Mouse (Mus musculus) neural tube, embryonic 10.5 days (tissue): ENCODE measurements around the gene Nwd2.

Experiments
- DNase-seq: peaks from one replicate; pipeline ENCODE4 v3.0.0-alpha.2; 2017; ENCODE audit warnings: low spot score; ENCODE audit errors: extremely low spot score

Nwd2 gene

DNA sequence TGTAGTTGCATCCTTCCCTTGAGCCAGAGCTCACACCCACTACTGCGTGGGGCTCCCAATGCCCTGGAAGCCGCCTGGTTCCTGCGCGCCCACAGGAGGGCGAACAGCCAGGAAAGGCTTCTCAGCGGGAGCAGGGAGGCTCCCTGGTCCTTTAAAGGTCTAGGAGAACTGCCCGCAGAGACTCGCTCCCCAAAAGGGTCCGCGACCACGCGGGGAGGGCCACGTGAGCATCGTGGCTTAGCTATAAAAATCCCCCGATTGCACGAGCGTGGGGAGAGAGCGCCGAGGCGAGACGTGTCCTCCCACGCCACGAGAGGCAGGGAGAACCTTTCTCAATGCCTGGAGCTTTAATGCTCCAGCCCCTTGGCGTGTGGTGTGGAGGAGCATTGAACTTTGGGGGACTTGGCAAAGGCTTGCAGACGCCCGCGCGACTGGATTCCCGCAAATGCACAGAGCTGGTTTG lies at the start of gene Nwd2:
TSS of gene Nwd2 (plus strand) at position 33 of the 463 bp plus-strand sequence.
- DNase-seq: peak; percentile 56

DNA sequence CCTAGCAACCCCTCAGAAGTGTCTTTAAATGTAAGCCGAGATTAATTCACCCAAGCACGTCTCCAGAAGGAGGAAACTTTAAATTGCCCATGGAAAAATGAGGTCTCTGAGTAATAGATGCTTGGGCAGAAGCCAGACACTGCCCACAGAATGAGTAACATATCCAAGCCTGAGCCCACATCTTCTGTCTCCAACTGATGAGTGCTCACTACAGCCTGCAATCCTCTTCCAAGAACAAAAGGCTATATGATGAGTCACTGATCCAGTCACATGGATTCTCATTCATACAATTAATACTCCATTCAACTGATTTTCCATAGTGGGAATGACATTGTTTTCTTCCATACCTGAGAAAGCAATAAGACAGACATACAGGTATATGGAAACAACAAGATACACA lies 41.5 kb upstream of the Nwd2 start:
- no peak for DNase-seq

DNA sequence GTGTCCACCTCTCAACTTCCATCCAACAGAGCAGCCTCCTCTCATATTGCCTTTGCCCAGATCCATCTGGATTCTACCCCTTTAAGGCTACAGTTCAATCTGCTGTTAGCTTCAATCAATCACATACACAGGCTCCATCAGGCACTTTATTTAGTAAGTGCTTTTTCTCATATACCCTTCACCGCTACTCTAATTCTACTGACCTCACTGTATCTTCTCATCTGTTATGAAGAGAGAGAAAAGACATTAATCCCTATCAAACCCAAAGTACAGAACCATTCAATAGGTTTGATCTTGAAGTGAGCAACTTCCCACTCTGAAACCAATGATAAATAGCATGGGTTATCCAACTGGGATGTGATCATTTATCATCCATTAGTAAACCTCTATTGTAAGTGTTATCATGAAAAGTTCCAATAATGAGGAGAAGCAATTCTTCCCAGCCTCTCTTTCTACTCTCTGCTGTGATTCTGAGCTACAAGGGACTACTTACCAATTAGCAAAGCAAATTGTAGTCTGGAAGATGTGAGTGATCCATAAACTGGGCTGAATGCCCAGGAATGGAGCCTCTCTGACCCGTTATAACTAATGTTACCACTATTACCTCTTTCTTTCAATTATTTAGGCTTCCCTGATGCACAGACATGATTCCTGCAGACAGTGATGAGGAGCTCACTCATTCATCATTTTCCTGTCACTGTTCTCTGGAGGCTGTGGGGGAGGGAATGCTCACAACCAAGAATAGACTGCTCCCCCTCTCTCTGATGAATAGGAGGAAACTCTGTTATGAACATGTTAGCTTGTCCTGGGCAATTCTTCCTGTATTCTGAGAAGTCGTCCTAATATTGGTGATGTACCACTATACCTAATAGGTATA lies 31.9 kb upstream of the Nwd2 start:
- DNase-seq: no peak

DNA sequence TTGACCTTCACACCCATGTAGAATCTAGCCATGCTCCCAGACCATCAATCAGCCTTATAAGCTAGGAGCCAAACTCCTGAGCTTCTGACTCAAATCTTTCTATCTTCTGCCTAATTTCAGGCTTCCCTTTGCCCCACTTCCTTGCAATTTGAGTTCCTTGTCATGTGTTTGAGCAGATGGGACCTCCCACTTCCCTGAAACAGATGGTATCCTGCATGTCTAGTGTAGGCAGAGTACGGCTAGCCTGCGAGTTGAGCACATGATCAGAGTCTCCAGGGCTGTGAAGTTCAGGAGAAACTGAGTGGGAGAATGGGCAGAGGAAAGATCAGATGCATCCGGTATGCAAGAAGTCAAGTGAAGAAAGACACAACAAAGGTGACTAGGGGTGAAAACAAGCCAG lies 24.8 kb upstream of the Nwd2 start:
- no peak for DNase-seq

DNA sequence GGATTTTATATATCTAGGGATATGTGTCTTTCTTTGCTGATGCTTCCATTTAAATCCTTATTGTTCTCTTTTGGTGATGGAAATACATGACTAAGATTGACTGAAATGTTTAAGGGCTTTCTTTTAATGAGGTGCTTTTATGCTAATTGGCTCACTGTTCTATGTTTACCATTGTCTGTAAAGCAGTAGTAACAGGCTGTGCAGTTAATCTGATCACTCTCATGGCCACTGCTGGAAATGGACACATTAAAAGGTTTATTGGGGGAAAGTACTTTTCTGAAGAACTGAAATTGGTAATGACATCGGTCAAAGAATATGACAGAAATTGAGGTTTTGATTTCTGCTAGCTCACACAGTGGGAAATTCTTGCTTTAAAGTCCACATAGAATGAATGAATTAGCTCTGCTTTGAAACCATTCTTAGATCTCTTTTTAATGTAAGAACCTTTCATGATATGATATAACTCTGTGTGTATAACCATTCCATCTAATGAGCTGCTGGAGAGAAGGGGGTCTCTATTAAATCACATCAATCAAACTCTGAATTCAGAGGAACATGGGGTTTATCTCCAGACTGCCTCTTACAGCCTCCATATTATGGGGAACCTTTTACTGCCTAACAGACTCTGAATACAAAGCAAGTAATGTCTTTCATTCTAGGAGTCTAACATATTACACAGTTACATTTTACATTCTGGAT lies 20.9 kb upstream of the Nwd2 start:
- DNase-seq: no peak

DNA sequence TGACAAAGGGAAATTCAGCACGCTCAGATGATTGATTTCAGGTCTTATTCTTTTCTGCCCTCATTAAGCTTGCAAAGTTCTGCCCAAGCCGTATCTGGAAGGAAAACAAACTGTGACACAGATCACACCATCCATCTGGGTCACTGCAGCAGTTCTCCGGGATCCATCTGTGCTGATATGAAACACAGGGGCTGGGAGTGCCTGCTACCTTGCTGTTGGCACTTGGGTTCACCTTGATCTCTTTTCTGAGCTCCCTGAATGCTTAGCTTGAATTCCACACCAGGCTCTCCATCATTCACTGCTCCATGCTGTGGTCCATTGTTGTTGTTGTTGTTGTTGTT lies 20.4 kb upstream of the Nwd2 start:
- no peak for DNase-seq

DNA sequence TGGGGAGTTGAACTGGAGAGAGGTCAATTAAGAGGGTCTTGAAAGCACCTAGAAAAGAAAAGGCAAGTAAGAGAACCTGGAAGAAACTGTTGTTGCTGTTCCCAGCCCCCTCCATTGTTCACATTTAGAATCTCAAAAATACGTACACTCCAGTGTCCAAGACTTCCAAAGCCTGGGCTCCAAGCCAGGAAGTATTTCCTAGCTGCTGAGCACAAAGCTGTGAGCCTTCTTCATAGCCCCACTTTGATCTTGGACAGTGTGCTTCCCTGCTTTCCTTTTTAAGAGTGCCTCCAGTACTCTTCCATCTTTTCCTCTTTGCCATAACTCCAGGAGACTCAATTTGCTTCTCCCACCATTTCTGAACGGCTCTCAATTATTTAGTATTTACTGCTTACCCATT lies 14.3 kb upstream of the Nwd2 start:
- DNase-seq: no peak

DNA sequence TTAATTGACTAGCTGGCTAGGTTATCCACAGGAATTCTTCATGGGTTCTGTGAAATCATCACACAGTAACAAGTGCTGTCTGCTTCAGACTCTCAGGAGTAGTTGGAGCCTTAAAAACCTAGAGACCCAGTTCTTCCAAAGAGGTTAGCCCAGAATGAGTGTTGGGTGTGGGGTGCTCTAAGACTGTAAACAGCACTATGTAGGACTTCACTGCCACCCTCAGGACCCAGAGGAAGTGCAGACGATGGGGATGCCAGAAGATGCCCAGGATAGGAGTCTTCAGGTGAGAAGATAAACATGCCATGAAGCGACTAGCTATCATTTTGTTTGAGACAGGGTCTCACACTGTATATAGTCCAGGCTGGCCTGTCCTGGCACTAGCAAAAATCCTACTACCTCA lies 715 bp upstream of the Nwd2 start:
- no peak for DNase-seq

DNA sequence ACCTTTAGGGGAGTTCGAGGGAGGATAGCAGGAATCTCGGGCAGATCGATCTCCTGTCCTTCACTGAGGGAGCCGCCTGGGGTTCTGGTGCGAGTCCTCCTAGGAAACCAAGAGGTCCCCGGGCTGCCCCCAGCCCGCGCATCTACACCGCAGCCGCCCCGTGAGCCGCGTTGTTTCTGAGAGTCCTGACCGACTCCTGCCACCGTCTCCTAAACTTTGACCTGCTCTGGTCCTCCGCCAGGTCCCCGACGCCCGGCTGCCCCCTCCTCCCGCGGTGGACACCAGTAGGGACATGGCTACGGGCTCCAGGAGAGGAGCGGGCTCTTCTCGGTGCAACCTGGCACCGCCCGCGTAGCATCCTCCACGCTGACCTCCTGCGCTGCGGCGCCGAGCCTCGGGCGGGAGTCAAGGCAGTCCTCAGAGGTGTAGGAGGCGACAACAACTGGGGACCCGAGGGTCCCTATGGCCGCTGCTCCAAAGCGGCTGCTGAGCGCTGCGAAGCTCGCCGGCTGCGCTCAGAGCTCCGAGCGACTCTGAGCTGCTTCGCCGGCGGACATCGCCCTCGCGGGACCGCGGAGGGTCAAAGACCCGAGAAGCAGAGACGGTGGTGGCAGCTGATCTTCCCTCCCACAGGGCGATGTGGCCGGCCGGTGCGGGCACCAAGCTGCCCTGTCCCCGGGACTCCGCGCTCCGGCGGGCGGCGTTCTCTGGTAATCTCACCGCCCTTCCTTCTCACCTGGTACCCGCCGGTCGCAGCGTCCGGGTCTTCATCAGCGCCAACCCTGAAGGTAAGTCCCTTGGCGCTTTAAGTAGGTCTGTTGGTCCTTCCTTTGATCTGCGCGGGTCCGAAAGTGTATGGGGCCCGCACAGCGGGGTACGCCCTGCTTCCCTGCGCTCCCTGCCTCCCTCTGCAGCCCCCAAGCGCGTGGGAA lies 897 bp downstream of the Nwd2 start:
- DNase-seq: peak; percentile 52

DNA sequence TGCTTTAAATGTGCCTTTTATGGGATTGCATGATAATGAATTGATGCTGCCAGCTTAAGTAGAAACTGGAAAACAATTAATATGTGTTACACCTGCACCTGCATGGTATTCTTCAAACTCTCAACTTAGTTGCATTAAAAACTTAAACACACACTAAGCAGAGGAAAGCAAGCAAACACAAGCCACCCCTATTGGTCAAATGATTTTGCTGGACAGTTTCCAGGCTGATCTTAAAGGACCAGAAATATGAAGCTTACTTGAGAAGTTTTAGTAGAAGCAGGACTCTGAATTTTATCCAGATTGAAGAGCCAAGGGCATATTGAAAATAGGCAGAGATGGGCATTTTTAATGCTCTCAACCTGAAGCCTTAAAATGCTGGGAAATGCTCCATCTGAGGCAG lies 2.9 kb downstream of the Nwd2 start:
- no peak for DNase-seq

DNA sequence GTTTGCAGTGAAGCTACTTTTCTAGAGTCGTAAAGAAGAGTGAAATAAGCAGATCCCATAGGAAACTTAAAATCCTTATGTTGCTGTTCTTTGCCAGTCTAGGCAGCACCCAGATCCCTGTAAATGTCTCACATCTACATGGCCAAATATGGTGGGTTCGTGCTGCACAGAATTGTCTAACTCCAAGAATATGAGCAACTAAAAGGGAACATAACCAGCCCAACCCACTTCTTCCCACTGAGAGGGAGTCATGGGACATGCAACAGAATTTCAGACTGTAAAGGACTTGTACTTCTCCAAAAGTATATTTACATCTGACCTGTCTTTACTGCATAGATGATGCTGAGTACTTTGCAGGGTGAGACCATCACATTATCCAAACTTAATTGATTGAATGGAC lies 3.8 kb downstream of the Nwd2 start:
- no peak for DNase-seq

DNA sequence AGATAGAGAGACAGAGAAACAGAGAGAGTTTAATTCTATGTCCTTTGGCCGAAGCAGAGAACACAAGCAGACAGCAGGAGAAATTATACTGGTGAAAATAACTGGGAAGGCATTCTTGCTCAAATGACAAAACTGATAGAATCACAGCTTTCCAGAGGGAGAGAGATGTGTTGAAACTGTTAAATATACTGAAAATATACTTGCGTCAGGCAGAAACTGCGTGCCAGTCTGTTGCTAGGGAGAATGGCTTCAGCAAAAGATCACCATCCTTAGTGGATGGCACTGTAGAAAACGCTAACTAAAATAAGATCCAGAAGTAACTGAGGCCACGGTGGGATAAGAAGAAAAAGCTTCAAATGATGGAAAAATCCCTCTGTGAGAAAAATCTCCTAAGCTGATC lies 18.0 kb downstream of the Nwd2 start:
- no peak for DNase-seq

DNA sequence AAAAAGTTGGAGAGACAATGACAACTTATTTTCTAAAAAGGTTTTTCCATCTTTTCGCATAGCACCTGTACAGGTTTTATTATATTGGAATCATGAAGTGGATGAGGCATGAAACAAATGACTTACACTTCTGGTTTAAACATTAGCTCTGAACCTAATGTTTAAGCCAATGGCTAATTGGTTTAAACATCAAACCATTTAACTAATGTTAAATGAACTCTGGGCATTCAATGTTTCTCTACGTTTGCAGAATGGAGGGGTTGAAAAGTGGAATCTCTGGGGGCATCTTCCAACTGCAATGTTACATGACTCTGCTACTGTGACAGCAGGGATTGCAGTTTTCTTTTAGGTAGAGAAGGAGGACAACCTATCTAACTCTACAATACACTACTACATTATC lies 27.0 kb downstream of the Nwd2 start:
- DNase-seq: no peak

DNA sequence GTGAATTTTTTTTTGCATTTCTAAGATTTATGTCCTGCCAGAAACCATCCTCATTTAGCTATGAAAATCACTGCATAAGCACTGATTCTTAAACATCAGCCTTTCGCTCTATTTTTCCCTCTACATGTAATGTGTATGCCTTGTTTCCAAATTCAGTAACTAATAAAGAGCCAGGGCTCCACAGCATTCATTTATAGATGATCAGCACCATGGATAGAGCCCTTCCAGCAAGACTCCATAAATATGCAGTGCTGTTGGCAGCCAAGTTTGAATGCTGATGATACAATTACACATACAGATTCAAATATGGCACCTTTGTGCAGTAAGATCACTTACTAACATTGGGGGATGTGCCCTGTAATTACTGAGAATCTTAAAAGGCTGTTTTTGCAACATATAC lies 40.2 kb downstream of the Nwd2 start:
- no peak for DNase-seq

DNA sequence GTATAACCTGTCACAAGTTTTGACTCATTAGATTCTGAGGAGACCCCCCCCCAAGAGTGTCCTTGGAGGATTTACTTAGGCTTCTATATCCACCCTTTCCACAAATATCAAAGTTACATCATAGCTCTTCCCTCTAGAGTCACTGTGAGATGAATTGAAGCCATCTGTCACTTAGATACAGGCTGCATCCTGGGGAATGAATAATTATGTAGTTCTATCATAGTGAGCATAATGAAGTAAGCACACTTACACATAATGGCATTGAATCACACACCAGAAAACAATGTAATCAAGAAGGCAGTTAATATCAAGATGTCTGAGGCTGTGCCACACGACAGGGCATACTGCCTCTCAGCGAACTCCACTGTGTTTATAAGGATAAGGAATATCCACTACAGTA lies 47.9 kb downstream of the Nwd2 start:
- DNase-seq: no peak

DNA sequence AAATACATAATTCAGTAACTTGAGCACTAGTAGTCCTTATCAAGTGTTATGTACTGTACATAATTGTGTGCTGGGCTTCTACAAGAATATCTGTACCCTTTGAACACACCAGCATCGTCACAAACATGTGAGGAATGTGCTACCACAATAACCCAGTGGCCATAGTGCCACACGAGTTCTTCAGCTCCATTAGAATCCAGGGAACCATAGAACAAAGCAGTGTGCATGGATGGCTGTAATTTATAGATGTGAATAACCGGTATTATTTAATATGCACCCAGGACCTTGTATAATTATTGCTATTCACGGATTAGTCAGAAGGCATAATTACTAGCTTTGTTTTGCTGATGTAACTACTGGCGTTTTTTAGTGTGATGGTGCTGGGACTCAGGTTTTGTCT lies 48.3 kb downstream of the Nwd2 start:
- no peak for DNase-seq

DNA sequence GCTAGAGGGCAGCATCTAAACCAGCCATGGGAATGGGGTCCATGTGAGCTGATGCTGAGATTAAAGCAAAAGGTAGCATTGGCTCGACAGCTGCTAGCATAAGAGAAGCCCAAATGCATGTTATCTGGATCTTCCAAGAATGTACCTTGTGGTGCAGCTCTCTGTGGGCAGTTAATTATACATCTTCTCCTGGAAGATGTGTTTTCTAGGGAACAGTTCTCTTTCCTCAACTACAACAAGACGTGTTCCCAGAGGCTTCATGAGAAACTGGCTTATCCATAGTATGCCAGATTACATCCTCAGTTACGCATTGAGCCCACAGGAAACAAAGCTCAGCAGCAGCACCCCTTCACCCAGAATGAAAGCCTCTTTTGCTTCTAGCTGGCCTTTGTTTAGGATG lies 80.1 kb downstream of the Nwd2 start:
- no peak for DNase-seq

DNA sequence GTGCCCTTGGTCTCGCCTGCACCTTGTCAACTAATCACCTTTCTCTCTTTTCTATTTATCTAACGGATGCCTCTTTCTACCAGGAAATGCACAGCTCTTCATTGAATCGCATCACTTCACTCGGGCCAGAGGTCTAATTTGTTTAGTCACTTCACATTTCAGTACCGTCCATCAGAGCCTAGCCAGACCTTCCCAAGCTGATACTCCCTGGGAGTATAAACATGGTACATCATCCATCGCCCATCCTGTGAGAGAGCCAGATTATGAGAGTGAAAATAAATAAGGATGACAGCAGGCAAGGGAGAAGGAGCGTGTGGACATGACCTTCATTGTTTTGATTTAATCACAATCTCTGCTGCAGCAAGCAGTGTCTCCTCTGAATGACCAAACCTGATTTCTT lies 86.6 kb downstream of the Nwd2 start:
- DNase-seq: no peak

DNA sequence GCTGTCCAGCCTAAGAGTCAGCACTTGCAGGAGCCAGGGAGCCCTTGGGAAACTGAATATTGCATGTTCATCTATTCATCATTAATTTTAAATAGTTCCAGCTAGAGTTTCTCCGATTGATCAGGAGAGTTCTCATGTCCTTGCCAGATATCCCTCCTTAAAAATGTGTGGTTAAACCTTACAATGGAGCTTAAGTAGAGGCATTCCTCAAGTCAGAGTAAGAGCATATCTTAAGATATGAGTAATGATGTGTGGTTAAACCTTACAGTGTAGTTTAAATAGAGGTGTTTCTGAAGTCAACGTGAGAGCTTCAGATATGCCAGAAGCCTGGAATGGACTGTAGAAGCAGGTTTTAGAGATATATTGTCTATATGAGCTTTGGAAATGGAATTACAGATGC lies 94.5 kb downstream of the Nwd2 start:
- no peak for DNase-seq

DNA sequence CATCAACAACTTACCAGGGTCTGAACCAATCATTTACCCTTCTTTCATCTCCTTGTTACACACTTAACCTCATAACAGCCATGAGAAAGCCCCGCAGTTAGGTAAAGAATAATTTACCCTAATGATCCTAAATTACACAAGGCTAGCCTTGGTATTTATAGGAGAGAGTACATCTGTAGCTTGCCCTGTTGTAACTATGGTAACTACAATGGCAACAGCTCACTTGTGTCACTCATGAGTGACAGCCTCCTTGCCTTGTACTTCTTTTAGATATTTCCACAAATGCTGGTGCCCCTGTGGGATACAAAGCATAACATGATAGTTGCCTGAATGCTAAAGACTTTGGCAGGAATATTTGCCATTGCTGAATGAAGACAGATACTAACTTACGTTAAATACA lies 99.4 kb downstream of the Nwd2 start:
- no peak for DNase-seq

DNA sequence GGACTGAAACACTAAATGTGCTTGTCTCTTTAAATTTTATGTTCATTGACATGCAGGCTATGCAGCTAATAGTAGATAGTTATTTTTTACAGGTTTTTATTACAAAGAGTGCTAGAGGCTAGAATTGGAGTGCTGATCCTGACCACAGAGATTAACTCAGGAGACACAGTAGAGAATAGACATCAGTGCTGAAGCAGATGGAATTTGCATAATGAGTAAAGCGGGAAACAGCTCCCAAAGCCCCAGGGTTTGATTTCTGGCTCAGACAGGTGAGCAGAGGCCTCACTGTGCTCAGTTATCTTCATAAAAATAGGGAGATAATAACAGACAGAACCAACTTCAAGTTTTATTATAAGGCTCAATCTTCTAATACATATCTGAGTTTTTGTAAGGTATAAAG lies 99.9 kb downstream of the Nwd2 start:
- no peak for DNase-seq
